Mouse (Mus musculus): ENCODE results near the gene Slc39a8. TPM values are rescaled to one million over a fixed set of nuclear protein-coding genes. Genes with fewer than 3 reads are reported as not detected.

Gene Slc39a8
- total RNA-seq, 1 experiment: 3.3 TPM

DNA sequence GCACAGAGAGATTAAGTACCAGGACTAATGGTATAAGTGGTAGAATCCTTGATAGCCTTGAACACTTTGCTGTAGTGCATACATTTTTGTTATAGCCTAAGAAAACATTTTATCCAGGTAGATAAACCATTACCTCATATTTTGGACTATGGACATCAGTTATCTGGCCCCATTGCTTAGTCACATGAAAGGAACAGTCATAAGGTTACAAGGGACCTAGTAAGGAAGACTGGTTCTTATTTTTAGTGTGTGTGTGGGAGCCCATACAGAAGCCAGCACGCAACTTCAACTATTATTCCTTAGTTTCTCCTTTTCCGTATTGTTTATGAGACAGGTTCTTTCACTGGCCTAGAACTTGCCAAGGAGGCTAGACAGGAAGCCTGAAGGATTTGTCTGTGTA, 7.4 kb downstream of the Slc39a8 start:
- DNase-seq (ENCODE audit: low read depth, low spot score): no peak
- Histone ChIP-seq H3K9ac (ENCODE audit: insufficient read depth, low read depth, low read length, poor library complexity, severe bottlenecking) (no peak overlapping the region), H3K4me1 (ENCODE audit: control insufficient read depth in 2 of 2, insufficient read depth in 2 of 2, low read length in 2 of 2, poor library complexity in 1 of 2) (no peaks in the 10 kb centered on the region; a peak in 1 of 4 replicates), H3K36me3 (ENCODE audit: control insufficient read depth, insufficient read depth, low read length, poor library complexity, severe bottlenecking) (no peaks in the 10 kb centered on the region), H3K27ac (ENCODE audit: insufficient read depth, low read depth, low read length, poor library complexity, severe bottlenecking) (no peak overlapping the region), H3K4me3 (ENCODE audit: insufficient read depth in 1 of 2, low read depth in 1 of 2, low read length in 2 of 2, poor library complexity in 1 of 2, severe bottlenecking in 1 of 2) (no peak overlapping the region), H3K9me3 (ENCODE audit: control insufficient read depth, insufficient read depth, low read depth, low read length) (no peaks in the 10 kb centered on the region)
- in situ Hi-C loops (cut with MboI; ENCODE audit: low sequenced_read_pairs in 2 of 2, unreplicated experiment in 2 of 2): no loop called here
- TF ChIP-seq CHD2 (IDR thresholded peaks at IDR 0.05; ENCODE audit: low read depth, low read length) (no peak), MAFK (IDR thresholded peaks at IDR 0.05; ENCODE audit: insufficient read depth, low read depth, low read length) (no peak), ZC3H11A (IDR thresholded peaks at IDR 0.05; ENCODE audit: borderline replicate concordance, low read depth, low read length) (no peak), HCFC1 (IDR thresholded peaks at IDR 0.05; ENCODE audit: borderline replicate concordance, insufficient read depth, low read length) (no peak), ZNF384 (IDR thresholded peaks at IDR 0.05; ENCODE audit: low read depth, low read length) (no peak)

DNA sequence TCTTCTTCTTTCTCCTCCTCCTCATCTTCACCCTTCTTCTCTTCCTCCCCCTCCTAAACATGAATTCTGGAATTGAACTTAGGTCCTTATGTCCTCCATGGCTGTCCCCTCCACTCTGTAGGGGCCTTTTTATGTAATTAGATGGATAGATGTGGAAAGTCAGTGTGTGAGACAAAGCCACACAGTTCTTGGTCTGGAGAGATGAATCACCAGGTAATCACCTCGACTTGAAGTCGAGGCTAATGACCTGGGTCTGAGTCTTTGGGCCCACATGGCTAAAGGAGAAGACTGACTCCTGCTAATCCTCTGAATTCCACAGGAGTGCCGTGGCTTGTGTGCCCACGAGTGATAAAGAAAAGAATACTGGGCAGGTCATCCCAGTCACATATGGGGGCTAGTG, 7.8 kb downstream of the Slc39a8 start:
- Histone ChIP-seq H3K36me3 (ENCODE audit: control insufficient read depth, insufficient read depth, low read length, poor library complexity, severe bottlenecking) (no peaks in the 10 kb centered on the region), H3K4me3 (ENCODE audit: insufficient read depth in 1 of 2, low read depth in 1 of 2, low read length in 2 of 2, poor library complexity in 1 of 2, severe bottlenecking in 1 of 2) (no peak overlapping the region), H3K27ac (ENCODE audit: insufficient read depth, low read depth, low read length, poor library complexity, severe bottlenecking) (no peak overlapping the region), H3K9ac (ENCODE audit: insufficient read depth, low read depth, low read length, poor library complexity, severe bottlenecking) (no peak overlapping the region), H3K4me1 (ENCODE audit: control insufficient read depth in 2 of 2, insufficient read depth in 2 of 2, low read length in 2 of 2, poor library complexity in 1 of 2) (no peaks in the 10 kb centered on the region; a peak in 1 of 4 replicates), H3K9me3 (ENCODE audit: control insufficient read depth, insufficient read depth, low read depth, low read length) (no peaks in the 10 kb centered on the region)
- in situ Hi-C loops (cut with MboI; ENCODE audit: low sequenced_read_pairs in 2 of 2, unreplicated experiment in 2 of 2): no loop called here
- TF ChIP-seq HCFC1 (IDR thresholded peaks at IDR 0.05; ENCODE audit: borderline replicate concordance, insufficient read depth, low read length) (no peak), ZNF384 (IDR thresholded peaks at IDR 0.05; ENCODE audit: low read depth, low read length) (no peak), ZC3H11A (IDR thresholded peaks at IDR 0.05; ENCODE audit: borderline replicate concordance, low read depth, low read length) (no peak)
- DNase-seq (ENCODE audit: low read depth, low spot score): no peak

DNA sequence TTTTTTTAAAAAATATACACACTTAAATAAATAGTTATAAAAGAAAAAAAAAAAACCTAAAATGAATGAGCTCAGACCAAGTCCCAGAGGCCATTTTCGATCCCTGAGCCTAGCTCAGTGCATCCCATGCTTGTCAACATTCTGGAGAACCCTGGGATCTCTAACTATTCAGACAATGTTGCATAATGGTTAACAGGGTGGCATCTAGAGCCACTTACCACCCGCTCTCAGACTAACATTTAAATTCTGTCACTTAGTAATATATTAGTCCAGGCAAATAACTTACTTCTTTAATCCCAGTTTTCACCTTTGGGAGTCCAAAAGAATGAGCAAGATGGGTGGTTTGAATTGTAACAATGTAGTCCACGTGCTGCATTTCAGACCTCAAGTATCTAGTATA, 9.9 kb downstream of the Slc39a8 start:
- Histone ChIP-seq H3K4me1 (ENCODE audit: control insufficient read depth in 2 of 2, insufficient read depth in 2 of 2, low read length in 2 of 2, poor library complexity in 1 of 2) (no peaks in the 10 kb centered on the region; a peak in 1 of 4 replicates), H3K27ac (ENCODE audit: insufficient read depth, low read depth, low read length, poor library complexity, severe bottlenecking) (no peak overlapping the region), H3K4me3 (ENCODE audit: insufficient read depth in 1 of 2, low read depth in 1 of 2, low read length in 2 of 2, poor library complexity in 1 of 2, severe bottlenecking in 1 of 2) (no peak overlapping the region), H3K9ac (ENCODE audit: insufficient read depth, low read depth, low read length, poor library complexity, severe bottlenecking) (no peak overlapping the region), H3K9me3 (ENCODE audit: control insufficient read depth, insufficient read depth, low read depth, low read length) (no peaks in the 10 kb centered on the region), H3K36me3 (ENCODE audit: control insufficient read depth, insufficient read depth, low read length, poor library complexity, severe bottlenecking) (no peaks in the 10 kb centered on the region)
- DNase-seq (ENCODE audit: low read depth, low spot score): no peak
- in situ Hi-C loops (cut with MboI; ENCODE audit: low sequenced_read_pairs in 2 of 2, unreplicated experiment in 2 of 2): no loop called here
- TF ChIP-seq ZC3H11A (IDR thresholded peaks at IDR 0.05; ENCODE audit: borderline replicate concordance, low read depth, low read length) (no peak), HCFC1 (IDR thresholded peaks at IDR 0.05; ENCODE audit: borderline replicate concordance, insufficient read depth, low read length) (no peak), ZNF384 (IDR thresholded peaks at IDR 0.05; ENCODE audit: low read depth, low read length) (no peak), CHD2 (IDR thresholded peaks at IDR 0.05; ENCODE audit: low read depth, low read length) (no peak), MAFK (IDR thresholded peaks at IDR 0.05; ENCODE audit: insufficient read depth, low read depth, low read length) (no peak)

DNA sequence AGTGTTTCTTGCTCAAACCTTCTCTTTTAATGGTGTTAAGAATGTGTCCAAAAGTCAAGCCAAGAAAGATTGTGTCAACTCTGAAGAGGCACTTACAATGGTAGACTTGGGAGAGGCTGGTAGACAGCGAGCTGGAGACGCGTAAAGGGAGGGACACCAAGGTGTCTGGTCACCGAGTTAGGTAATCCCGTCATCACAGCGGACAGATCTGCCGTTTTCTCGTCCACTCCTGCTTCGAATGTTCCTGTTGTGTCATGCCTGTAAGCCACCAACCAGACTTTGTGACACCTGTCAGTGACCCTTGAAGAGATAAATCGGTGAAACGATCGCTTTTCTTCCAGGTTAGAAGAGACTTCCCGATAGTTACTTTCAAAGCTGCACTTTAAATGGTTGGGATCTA, 14.5 kb downstream of the Slc39a8 start:
- no peaks in the 10 kb centered on the region; a peak in 1 of 4 replicates for H3K4me1 ChIP-seq (ENCODE audit: control insufficient read depth in 2 of 2, insufficient read depth in 2 of 2, low read length in 2 of 2, poor library complexity in 1 of 2)
- no peak for DNase-seq (ENCODE audit: low read depth, low spot score)
- in situ Hi-C loops (cut with MboI; ENCODE audit: low sequenced_read_pairs in 2 of 2, unreplicated experiment in 2 of 2): no loop called here
- H3K36me3 ChIP-seq (ENCODE audit: control insufficient read depth, insufficient read depth, low read length, poor library complexity, severe bottlenecking): no peaks in the 10 kb centered on the region
- no peaks in the 10 kb centered on the region for H3K9me3 ChIP-seq (ENCODE audit: control insufficient read depth, insufficient read depth, low read depth, low read length)
- no peak overlapping the region for H3K9ac ChIP-seq (ENCODE audit: insufficient read depth, low read depth, low read length, poor library complexity, severe bottlenecking)
- no peak overlapping the region for H3K27ac ChIP-seq (ENCODE audit: insufficient read depth, low read depth, low read length, poor library complexity, severe bottlenecking)
- no peak for TF ChIP-seq MAFK (IDR thresholded peaks at IDR 0.05; ENCODE audit: insufficient read depth, low read depth, low read length)
- TF ChIP-seq CHD2 (IDR thresholded peaks at IDR 0.05; ENCODE audit: low read depth, low read length): no peak
- no peak for TF ChIP-seq ZC3H11A (IDR thresholded peaks at IDR 0.05; ENCODE audit: borderline replicate concordance, low read depth, low read length)
- no peak for TF ChIP-seq ZNF384 (IDR thresholded peaks at IDR 0.05; ENCODE audit: low read depth, low read length)
- TF ChIP-seq HCFC1 (IDR thresholded peaks at IDR 0.05; ENCODE audit: borderline replicate concordance, insufficient read depth, low read length): no peak
- H3K4me3 ChIP-seq (ENCODE audit: insufficient read depth in 1 of 2, low read depth in 1 of 2, low read length in 2 of 2, poor library complexity in 1 of 2, severe bottlenecking in 1 of 2): no peak overlapping the region

DNA sequence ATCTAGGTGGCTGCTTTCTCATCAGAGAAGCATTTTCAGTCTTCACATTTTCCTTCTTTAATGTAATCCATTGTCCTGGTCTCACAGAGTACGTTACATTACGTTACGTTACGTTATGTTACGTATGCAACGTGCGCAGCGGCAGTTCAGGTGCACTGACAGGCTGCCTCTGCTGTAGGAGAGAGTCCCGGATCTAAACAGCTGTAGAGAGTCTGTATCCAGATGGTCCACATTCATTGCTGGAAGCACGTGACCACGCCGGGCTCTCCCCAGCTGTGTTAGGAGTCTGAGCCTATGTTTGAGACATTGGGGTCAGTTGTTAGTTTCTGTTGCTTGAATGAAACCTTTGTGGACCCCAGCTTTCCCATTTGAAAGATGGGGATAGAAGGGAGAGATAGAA, 15.1 kb downstream of the Slc39a8 start:
- Histone ChIP-seq H3K27ac (ENCODE audit: insufficient read depth, low read depth, low read length, poor library complexity, severe bottlenecking) (no peak overlapping the region), H3K4me1 (ENCODE audit: control insufficient read depth in 2 of 2, insufficient read depth in 2 of 2, low read length in 2 of 2, poor library complexity in 1 of 2) (no peaks in the 10 kb centered on the region; a peak in 1 of 4 replicates), H3K36me3 (ENCODE audit: control insufficient read depth, insufficient read depth, low read length, poor library complexity, severe bottlenecking) (no peaks in the 10 kb centered on the region), H3K9me3 (ENCODE audit: control insufficient read depth, insufficient read depth, low read depth, low read length) (no peaks in the 10 kb centered on the region), H3K9ac (ENCODE audit: insufficient read depth, low read depth, low read length, poor library complexity, severe bottlenecking) (no peak overlapping the region), H3K4me3 (ENCODE audit: insufficient read depth in 1 of 2, low read depth in 1 of 2, low read length in 2 of 2, poor library complexity in 1 of 2, severe bottlenecking in 1 of 2) (no peak overlapping the region)
- TF ChIP-seq MAFK (IDR thresholded peaks at IDR 0.05; ENCODE audit: insufficient read depth, low read depth, low read length): no peak
- no peak for TF ChIP-seq ZNF384 (IDR thresholded peaks at IDR 0.05; ENCODE audit: low read depth, low read length)
- no peak for TF ChIP-seq HCFC1 (IDR thresholded peaks at IDR 0.05; ENCODE audit: borderline replicate concordance, insufficient read depth, low read length)
- TF ChIP-seq CHD2 (IDR thresholded peaks at IDR 0.05; ENCODE audit: low read depth, low read length): no peak
- no peak for TF ChIP-seq ZC3H11A (IDR thresholded peaks at IDR 0.05; ENCODE audit: borderline replicate concordance, low read depth, low read length)
- no peak for DNase-seq (ENCODE audit: low read depth, low spot score)
- in situ Hi-C loops (cut with MboI; ENCODE audit: low sequenced_read_pairs in 2 of 2, unreplicated experiment in 2 of 2): no loop called here
